Mouse (Mus musculus) G1E-ER4 (cell line): ENCODE measurements around the gene BC035044. TPM values are rescaled to one million over a fixed set of nuclear protein-coding genes. Genes with fewer than 3 reads are reported as not detected.

Experiments
- GATA1 ChIP-seq: IDR thresholded peaks from one replicate; pipeline ENCODE4 v1.8.0; 2012; ENCODE audit warnings: low read length, inconsistent platforms
- polyA plus RNA-seq: library from polyadenylated mRNA; stranded (reverse); fragments of >175 nt; gene quantifications from 2 replicates; pipeline ENCODE4 v1.2.3, GENCODE M21; 2012

BC035044 gene
- polyA plus RNA-seq, 1 experiment, result not detected

DNA sequence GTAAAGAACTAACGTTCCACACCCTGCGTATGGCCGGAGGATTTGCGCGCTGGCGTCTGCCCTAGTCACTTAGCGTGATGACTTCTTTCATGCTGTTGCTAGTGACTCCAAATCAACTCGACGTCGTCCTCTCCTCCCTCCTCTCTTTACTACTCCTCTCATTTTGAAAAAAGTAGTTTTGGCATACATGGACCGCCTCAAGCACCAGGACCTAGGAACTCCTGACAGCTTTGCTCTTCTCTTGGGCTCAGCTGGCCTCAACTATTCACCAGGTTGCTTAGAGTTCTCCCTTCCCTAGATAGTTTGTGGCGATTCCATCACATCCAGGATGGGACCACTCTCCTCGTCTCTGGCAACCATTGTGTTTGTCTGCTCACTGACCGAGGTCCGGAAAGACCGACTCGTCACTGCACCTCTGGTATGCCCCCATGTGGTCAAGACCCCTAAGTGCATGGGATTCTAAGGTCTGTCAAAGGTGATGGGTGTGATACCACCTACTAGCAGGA, 51.6 kb downstream of the BC035044 start:
- TF ChIP-seq GATA1, result no peak

DNA sequence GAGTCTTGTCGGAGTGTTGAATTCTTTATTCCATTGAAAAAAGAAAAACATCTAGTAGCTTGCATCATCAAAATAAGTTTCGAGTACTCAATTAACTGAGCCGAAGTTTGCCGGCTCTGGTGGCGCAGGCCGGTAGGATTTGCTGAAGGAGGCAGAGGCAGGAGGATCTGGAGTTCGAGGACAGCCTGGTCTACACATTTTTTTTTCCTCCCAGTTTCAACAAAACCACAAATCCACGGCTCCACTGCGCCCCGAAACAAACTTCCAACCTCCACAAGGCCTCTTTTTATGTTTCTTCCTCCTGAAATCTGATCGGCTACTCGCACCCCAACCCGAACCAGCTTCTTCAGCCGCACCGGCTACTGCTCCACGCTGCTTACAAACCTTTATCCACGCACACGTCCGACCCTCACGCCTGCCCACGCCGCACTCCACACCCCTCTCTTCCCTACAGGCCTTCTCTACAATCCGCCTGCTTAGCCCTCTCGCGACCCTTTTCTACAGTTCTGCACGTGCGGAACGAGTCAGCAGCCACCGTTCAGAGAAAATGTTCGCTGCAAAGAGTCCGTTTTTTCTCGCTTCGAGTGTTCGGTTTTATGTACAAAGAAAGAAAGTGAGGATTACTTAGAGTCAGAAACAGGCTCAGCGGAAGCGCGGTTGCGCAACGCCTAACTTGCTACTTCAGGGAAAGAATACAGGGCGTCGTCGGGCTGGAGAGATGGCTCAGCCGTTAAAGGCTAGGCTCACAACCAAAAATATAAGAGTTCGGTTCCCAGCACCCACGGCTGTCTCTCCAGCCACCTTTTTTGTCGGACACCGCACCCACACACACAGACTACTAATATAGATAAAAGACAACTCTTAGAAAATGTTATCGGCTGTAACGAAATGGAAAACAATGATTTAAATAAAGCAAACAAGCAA, 52.3 kb downstream of the BC035044 start:
- TF ChIP-seq GATA1, result no peak

DNA sequence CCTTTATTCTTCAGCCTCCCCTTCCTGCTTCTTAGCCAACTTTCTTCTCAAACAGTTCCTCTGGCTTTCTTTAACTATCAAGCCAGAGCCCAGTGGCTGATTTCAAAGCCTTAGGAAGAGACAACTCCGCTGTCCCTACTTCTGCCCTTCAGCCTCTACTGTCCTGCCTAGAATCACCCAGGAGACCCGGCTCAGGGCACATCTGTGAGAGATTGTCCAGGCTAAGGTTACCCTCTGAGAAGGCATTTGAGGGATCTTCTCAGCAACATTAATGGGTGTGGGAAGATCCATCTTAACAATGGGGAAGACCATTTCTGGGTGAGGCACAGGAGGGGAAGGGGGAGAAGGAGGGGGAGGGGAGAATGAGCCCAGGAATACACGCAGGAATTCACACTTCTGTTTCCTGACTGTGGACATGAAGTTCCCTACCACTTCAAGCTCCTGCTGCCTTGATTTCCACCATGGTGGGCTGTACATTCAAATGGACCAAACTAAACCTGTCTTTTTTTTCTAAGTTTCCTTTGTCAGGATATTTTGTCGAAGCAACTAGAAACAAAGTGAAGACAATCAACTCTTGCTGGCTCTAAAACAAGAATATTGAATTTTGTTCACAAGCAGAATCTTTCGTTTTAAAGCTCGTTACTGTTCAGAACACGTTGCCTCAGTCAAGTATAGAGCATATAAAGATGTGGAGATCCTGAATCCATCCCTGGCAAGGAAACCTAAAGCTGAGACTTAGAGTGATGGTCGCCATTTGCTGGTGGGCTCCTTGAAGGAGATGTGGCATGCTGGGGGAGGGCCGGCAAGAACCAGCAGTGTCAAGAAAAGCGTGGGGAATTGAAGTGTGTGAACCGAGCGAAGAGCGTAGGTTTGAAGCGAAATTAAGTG, 53.2 kb downstream of the BC035044 start:
- no peak for TF ChIP-seq GATA1

DNA sequence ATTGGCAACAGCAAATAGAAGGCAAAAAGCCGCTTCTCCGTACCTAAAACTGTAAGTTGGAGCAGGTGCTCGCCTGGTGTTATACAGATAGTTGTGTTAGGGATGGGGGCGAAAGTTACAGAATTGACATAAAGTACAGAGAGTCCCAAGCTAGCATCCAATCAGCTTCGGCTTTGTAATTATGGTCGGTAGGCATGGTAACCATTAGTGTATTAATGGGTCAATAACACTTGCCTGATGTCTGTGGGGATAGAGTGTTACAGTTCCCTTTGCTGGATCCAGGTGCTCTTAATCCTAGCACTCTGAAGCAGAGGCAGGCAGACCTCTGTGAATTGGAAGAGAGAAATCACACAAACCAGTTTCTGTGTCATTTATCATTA, 54.0 kb downstream of the BC035044 start:
- TF ChIP-seq GATA1, result no peak

- no peak for TF ChIP-seq GATA1
These were observed 54.6 kb downstream of the BC035044 start for GRCm38 (mm10) chr6:128836191-128836954.

GRCm38 (mm10) chr6:128835571-128835970, 55.4 kb downstream of the BC035044 start:
- TF ChIP-seq GATA1, result no peak

- no peak for TF ChIP-seq GATA1
These were observed 57.9 kb downstream of the BC035044 start for GRCm38 (mm10) chr6:128833046-128833445.

DNA sequence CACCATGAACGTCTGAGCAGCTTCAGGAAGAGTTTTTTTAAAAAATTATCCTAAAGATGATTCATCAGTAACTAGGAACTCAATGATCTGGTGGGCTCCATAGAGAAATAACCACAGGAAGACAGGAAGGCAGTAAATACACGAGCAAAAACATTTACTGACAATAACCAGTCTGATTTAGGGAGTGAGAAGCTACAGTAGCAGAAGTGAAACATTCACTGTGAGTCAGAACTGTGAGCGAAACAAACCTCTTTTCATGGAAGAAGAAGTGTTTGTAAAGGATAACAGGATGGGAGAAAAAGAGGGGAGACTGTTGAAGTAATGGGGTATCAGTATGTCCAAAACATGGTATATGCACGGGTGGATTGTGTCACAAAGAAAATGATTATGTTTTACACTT, 61.1 kb downstream of the BC035044 start:
- no peak for TF ChIP-seq GATA1

- no peak for TF ChIP-seq GATA1
These were observed 64.1 kb downstream of the BC035044 start for GRCm38 (mm10) chr6:128826781-128827180.

GRCm38 (mm10) chr6:128826132-128826531, 64.8 kb downstream of the BC035044 start, which contains the start of the genes Gm44511 and Klrb1b:
Gene Gm44511 (minus strand): TSS chr6:128826315.
Gene Klrb1b (minus strand): TSS chr6:128826331.
- TF ChIP-seq GATA1, result no peak

GRCm38 (mm10) chr6:128818083-128818802, 72.7 kb downstream of the BC035044 start:
- no peak for TF ChIP-seq GATA1

DNA sequence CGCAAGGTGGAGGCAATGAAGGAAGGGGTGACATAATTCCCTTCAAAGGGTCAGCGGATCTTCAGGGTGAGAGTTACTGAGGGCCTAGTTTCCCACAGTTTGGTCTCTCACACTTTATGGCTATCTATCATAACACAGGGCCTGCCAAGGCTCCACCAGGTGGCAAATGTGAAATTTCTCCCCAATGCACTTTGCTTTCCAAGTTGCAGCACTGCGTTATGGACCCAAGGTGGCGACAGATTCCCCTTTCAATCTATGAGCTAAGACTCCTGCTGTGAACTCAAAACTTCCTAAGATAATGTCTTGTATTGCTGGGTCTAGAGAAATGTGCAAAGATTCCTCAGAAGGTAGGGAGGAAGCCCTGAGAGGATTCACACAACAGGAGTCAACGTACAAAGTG, 82.4 kb downstream of the BC035044 start:
- TF ChIP-seq GATA1, result no peak

DNA sequence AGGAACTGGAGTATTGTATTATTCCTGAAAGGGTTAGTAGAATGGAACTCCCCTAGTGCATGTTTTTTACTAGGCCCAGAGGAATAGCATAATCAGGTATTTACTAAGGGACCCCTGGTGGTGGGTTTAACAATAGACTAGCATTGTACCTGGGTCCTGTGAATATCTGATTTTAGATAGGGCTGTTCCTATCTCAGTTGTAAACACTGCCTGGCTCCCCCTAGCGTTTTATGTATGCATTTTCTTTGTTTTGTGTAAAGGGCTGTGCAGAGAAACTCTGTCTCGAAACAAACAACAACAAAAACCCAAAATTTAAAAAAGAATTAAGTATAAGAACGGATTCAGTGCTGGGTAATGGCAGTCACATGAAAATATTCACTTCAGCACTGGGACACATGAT, 83.9 kb downstream of the BC035044 start:
- TF ChIP-seq GATA1, result no peak
